ENCODE assay signal across 8 mouse cellular contexts in the genomic region with DNA sequence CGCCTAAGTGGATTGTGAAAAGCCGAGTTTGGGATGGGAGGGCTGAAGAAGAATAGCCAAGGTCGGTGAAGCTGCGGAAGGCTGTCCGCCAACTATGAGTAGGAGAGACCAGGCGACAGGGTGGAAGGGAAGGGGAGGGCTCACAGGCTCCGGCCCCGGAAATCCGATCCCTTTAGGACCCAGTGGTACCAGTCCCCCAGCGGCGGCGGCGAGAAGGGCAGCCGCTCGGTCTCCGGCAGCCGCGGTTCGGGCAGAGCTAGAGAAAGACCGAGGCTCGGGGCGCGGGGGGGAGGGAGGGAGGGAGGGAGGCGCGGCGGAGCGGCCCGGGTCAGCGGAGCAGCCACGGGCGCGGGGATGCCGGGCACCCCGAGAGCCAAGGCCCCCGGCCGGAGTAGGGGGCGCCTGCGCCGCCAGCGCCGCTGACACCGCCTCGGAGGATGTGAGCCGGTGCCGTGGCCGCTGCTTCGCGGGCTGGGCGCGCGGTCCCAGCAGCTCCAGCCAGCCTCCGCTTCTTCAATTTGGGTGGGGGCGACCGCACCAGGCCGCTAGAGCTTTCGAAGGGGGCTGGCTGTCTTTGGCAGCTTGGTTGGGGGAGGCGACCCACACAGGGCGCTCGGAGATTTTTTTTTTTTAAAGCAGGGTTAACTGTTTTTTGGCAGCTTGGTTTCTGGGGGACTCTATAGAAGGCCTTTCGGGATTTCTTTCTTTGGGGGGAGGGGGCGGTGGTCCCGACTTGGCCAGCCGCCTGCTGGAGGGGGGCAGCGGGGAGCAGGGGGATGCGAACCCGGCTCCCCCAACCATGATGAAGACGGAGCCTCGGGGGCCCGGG. TPM values are rescaled to one million over a fixed set of nuclear protein-coding genes. Genes with fewer than 3 reads are reported as not detected.
DNase-seq lines count a peak whose midpoint lies in the region; ATAC-seq and TF ChIP-seq lines count a peak whose summit lies in the region.

A gene (plus strand): TSS at position 287 of the 829 bp plus-strand sequence.

- H3K36me3 ChIP-seq in forebrain, postnatal 0 days (ENCODE audit: insufficient read depth) = no peaks in the 10 kb centered on the region
- H3K36me3 ChIP-seq in lung, embryonic 16.5 days (ENCODE audit: control insufficient read depth, insufficient read depth, low read length) = no peaks in the 10 kb centered on the region
- no peaks in the 10 kb centered on the region for H3K36me3 ChIP-seq in thymus, adult 2 months (ENCODE audit: control insufficient read depth, insufficient read depth, low read length)

- H3K4me3 ChIP-seq in cerebellum, adult 2 months (replicated peaks; ENCODE audit: insufficient read depth, low read depth, low read length) = peak within 1 kb of the TSS; percentile 97
- peak within 1 kb of the TSS; percentile 93 for H3K4me3 ChIP-seq in forebrain, postnatal 0 days (ENCODE audit: low read depth, low read length)
- H3K4me3 ChIP-seq in lung, embryonic 16.5 days (ENCODE audit: low read length) = peak within 1 kb of the TSS; percentile 89
- H3K4me3 ChIP-seq in thymus, adult 2 months (ENCODE audit: control insufficient read depth, insufficient read depth, low read length) = peak within 1 kb of the TSS; percentile 81

- WGBS in cerebellum, adult 2 months = under 1% methylated on average over 61 of the region's 69 CpGs
- 4% methylated on average over 57 of the region's 69 CpGs for WGBS in forebrain, postnatal 0 days
- WGBS in lung, embryonic 16.5 days = under 1% methylated on average over 37 of the region's 69 CpGs
- under 1% methylated on average over 66 of the region's 69 CpGs for WGBS in thymus, adult 2 months

- peak; percentile 74 for DNase-seq in MEL-GATA-1-ER (ENCODE audit: extremely low read depth, low read depth)
- DNase-seq in cerebellum, adult 2 months = peak; percentile 95 to 96
- DNase-seq in forebrain, postnatal 0 days = peak; percentile 91
- DNase-seq in heart, postnatal 36 days = peak; percentile 94 to 95
- DNase-seq in layer of hippocampus, adult 8-10 months (ENCODE audit: low spot score in 2 of 2) = peak; percentile 86 to 88
- DNase-seq in ovary, adult 18-20 months (ENCODE audit: low spot score) = peak; percentile 90
- peak; percentile 91 for DNase-seq in thymus, adult 2 months

- H3K27ac ChIP-seq in cerebellum, adult 2 months (ENCODE audit: insufficient read depth, low read length) = peak within 1 kb of the TSS; percentile 97
- H3K27ac ChIP-seq in forebrain, postnatal 0 days (ENCODE audit: low read depth, low read length) = peak within 1 kb of the TSS; percentile 97
- peak within 1 kb of the TSS; percentile 94 for H3K27ac ChIP-seq in lung, embryonic 16.5 days (ENCODE audit: low read length)
- H3K27ac ChIP-seq in thymus, adult 2 months (ENCODE audit: control insufficient read depth, insufficient read depth, low read length) = peak within 1 kb of the TSS; percentile 68

- H3K27me3 ChIP-seq in cerebellum, adult 2 months (ENCODE audit: control insufficient read depth, insufficient read depth, low read length) = no peaks in the 10 kb centered on the region
- H3K27me3 ChIP-seq in forebrain, postnatal 0 days (ENCODE audit: insufficient read depth, low read length) = no peaks in the 10 kb centered on the region
- no peaks in the 10 kb centered on the region for H3K27me3 ChIP-seq in lung, embryonic 16.5 days (ENCODE audit: control insufficient read depth, insufficient read depth, low read depth, low read length)
- no peaks in the 10 kb centered on the region for H3K27me3 ChIP-seq in thymus, adult 2 months (ENCODE audit: control insufficient read depth, insufficient read depth, low read length)

- ATAC-seq in forebrain, postnatal 0 days = peak; percentile 88
- peak; percentile 83 for ATAC-seq in lung, embryonic 16.5 days (ENCODE audit: low read depth)

- peak within 1 kb of the TSS; percentile 91 for H3K4me2 ChIP-seq in forebrain, postnatal 0 days (ENCODE audit: low read depth)
- peak within 1 kb of the TSS; percentile 96 for H3K4me2 ChIP-seq in lung, embryonic 16.5 days (ENCODE audit: low read depth, low read length)

- H3K9ac ChIP-seq in forebrain, postnatal 0 days = peak within 1 kb of the TSS; percentile 96
- H3K9ac ChIP-seq in lung, embryonic 16.5 days (ENCODE audit: low read length) = peak within 1 kb of the TSS; percentile 93

- peak; percentile 41; the same call in 1 of the 2 replicates for TF ChIP-seq POLR2A in cerebellum, adult 2 months (IDR thresholded peaks at IDR 0.05; ENCODE audit: borderline replicate concordance, insufficient read depth, low read length)
- TF ChIP-seq POLR2A in thymus, adult 2 months (IDR thresholded peaks at IDR 0.05; ENCODE audit: control insufficient read depth, extremely low read depth, insufficient read depth, low read length, poor library complexity) = peak; percentile 62

- no peaks in the 10 kb centered on the region for H3K9me3 ChIP-seq in forebrain, postnatal 0 days (ENCODE audit: low read length)
- no peaks in the 10 kb centered on the region for H3K9me3 ChIP-seq in lung, embryonic 16.5 days (ENCODE audit: control insufficient read depth, low read length)

- intact Hi-C loops in heart, postnatal 36 days (cut with DNase I) = loop anchor here (1.0 kb wide), 2 partner anchors 12 to 33 kb away; no protein-coding TSS in a partner anchor

- peaks cover 12% of the 10 kb centered on the region; the same call in 1 of the 2 replicates for H3K4me1 ChIP-seq in cerebellum, adult 2 months (ENCODE audit: control insufficient read depth, insufficient read depth, low read length)
- H3K4me1 ChIP-seq in forebrain, postnatal 0 days (ENCODE audit: insufficient read depth) = peaks cover 41% of the 10 kb centered on the region
- H3K4me1 ChIP-seq in lung, embryonic 16.5 days (replicated peaks; ENCODE audit: control insufficient read depth, insufficient read depth, low read length) = peaks cover 60% of the 10 kb centered on the region
- H3K4me1 ChIP-seq in thymus, adult 2 months (replicated peaks; ENCODE audit: control insufficient read depth, insufficient read depth, low read length) = peaks cover 70% of the 10 kb centered on the region

- TF ChIP-seq CTCF in cerebellum, adult 2 months (IDR thresholded peaks at IDR 0.05; ENCODE audit: borderline replicate concordance, insufficient read depth, low read depth, low read length) = peak; percentile 39; the same call in 1 of the 2 replicates
- TF ChIP-seq CTCF in forebrain, postnatal 0 days (IDR thresholded peaks at IDR 0.05; ENCODE audit: low read depth) = peak; percentile 76
- TF ChIP-seq CTCF in thymus, adult 2 months (IDR thresholded peaks at IDR 0.05; ENCODE audit: borderline replicate concordance, control insufficient read depth, extremely low read depth, insufficient read depth, low read length, poor library complexity) = peak; percentile 85; the same call in 1 of the 2 replicates

RNA-seq across cellular contexts. Expression of the gene that starts here (rescaled TPM):
- 149 and 153 TPM in 2 replicates for polyA plus RNA-seq in cerebellum, adult 2 months (2012; rRNA removed)
- total RNA-seq in forebrain, postnatal 0 days (2014; rRNA removed) = 184 and 202 TPM in 2 replicates
- 22.3 and 24.9 TPM in 2 replicates for polyA plus RNA-seq in forebrain, postnatal 0 days (2015; fragmentation: Nextera tagmentation; extraction: Ambion mirVana)
- total RNA-seq in heart, postnatal 36 days (2021) = 10 to 100 TPM; 46.3 to 50.8 TPM
- total RNA-seq in layer of hippocampus, adult 8-10 months (2022) = 100 to 1,000 TPM; 819 to 832 (median 829) TPM
- 8.2 and 8.3 TPM in 2 replicates for polyA plus RNA-seq in lung, embryonic 16.5 days (2015; fragmentation: Nextera tagmentation; extraction: Ambion mirVana)
- polyA plus RNA-seq in thymus, adult 2 months (2012; rRNA removed) = 112 and 127 TPM in 2 replicates

Comparison
In these comparisons a context has a peak if more than half of its experiments do, and no peak if none do; other contexts are left out.
1. Peak in every context shown above with its lines: DNase-seq, ATAC-seq, H3K4me3 ChIP-seq and H3K27ac ChIP-seq.